Mouse (Mus musculus): ENCODE data around the gene Btbd35f23. TPM values are rescaled to one million over a fixed set of nuclear protein-coding genes. Genes with fewer than 3 reads are reported as not detected.
"Not testable (repeated sequence)": the region's sequence is repeated elsewhere in the genome, so short reads cannot be mapped to it uniquely, and the experiment has no call there.

Gene Btbd35f23
- not detected in 2 replicates for polyA plus RNA-seq (2014; fragmentation: Nextera tagmentation; extraction: Ambion mirVana)

GRCm38 (mm10) chrX:3076575-3076974 lies at the start of gene Btbd35f23:
Gene Btbd35f23 (plus strand): TSS chrX:3076875.
- not testable (repeated sequence) for H3K4me2 ChIP-seq (ENCODE audit: low read depth, low read length); H3K4me3 ChIP-seq (ENCODE audit: low read depth, low read length); H3K4me1 ChIP-seq (ENCODE audit: control insufficient read depth, insufficient read depth, low read length); DNase-seq (ENCODE audit: low spot score); H3K36me3 ChIP-seq (replicated peaks; ENCODE audit: control insufficient read depth, insufficient read depth, low read depth, low read length); ATAC-seq (replicated peaks; ENCODE audit: insufficient number of reproducible peaks, low FRiP score, low TSS enrichment, low read depth); H3K27me3 ChIP-seq (ENCODE audit: control insufficient read depth, insufficient read depth, low read length); H3K9me3 ChIP-seq (replicated peaks; ENCODE audit: control insufficient read depth, low read length); H3K27ac ChIP-seq (replicated peaks; ENCODE audit: low read depth, low read length); H3K9ac ChIP-seq (replicated peaks; ENCODE audit: low read length)
- 73% methylated on average over 1 of the region's 2 CpGs for WGBS

Other genes starting within 250 kb of the Btbd35f23 start
- gene Btbd35f24, start 119.0 kb downstream of the Btbd35f23 start, polyA plus RNA-seq (2014; fragmentation: Nextera tagmentation; extraction: Ambion mirVana) = not detected in 2 replicates